Mouse (Mus musculus): ENCODE data around the gene Zbtb20.

DNA sequence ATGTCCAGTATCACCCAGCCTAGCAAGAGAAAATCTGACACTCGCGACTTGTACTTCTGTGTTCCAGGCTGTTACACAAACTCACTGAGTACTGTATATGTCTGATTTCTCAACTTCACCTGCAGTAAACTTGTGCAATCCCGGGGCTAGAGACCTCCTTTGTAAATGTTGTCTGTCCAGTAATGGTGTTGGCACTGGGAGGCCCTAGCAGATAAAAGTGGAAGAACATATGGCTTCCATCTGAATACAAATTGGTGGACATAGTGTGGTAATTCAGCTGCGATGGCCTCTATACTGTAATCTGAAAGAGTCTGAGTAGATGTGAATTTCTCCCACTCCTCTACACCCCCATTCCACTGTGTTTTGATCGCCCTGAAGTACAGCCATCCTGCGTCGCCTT is 359.6 kb downstream of the Zbtb20 start:
- no peak for TF ChIP-seq POLR2A (IDR thresholded peaks at IDR 0.05; ENCODE audit: borderline replicate concordance, low read depth, low read length)
- TF ChIP-seq CTCF (IDR thresholded peaks at IDR 0.05; ENCODE audit: low read depth, low read length) = no peak

Measured in bone marrow macrophage, adult 2 months (primary cell).